Mouse (Mus musculus) ES-E14 (cell line): ENCODE results near the gene Inip. TPM values are rescaled to one million over a fixed set of nuclear protein-coding genes. Genes with fewer than 3 reads are reported as not detected.

Source experiments
- DNase-seq: peaks from one replicate; pipeline ENCODE4 v3.0.0-alpha.2; 2013; ENCODE audit warnings: low read depth, low spot score
- H3K27ac ChIP-seq: 2 replicates; pipeline ENCODE4 v1.5.1; 2012; ENCODE audit warnings: low read depth, mild to moderate bottlenecking, low read length, moderate library complexity, mixed read lengths; ENCODE audit not compliant: poor library complexity, insufficient read depth, severe bottlenecking
- H3K36me3 ChIP-seq: 2 replicates; pipeline ENCODE4 v1.6.1; 2012; ENCODE audit warnings: mild to moderate bottlenecking, low read length, moderate library complexity, mixed read lengths; ENCODE audit not compliant: control insufficient read depth, poor library complexity, insufficient read depth, severe bottlenecking
- H3K4me1 ChIP-seq, 2 experiments: fragments of 150-350 bp in 1 of 2; sonication (generic) in 1 of 2; 2 replicates each; pipeline ENCODE4 v1.6.1; 2012; ENCODE audit warnings: low read length in 2 of 2, mild to moderate bottlenecking in 1 of 2, mixed read lengths in 1 of 2; ENCODE audit not compliant: control insufficient read depth in 2 of 2, insufficient read depth in 2 of 2, poor library complexity in 1 of 2
- H3K4me3 ChIP-seq, 2 experiments: fragments of 150-350 bp in 1 of 2; sonication (generic) in 1 of 2; 2 replicates each; pipeline ENCODE4 v1.5.1; 2012; ENCODE audit warnings: low read length in 2 of 2, low read depth in 1 of 2, mild to moderate bottlenecking in 1 of 2, mixed read lengths in 1 of 2; ENCODE audit not compliant: insufficient read depth in 1 of 2, poor library complexity in 1 of 2, severe bottlenecking in 1 of 2
- H3K9ac ChIP-seq: 2 replicates; pipeline ENCODE4 v1.6.1; 2012; ENCODE audit warnings: low read depth, mild to moderate bottlenecking, low read length, mixed read lengths; ENCODE audit not compliant: poor library complexity, insufficient read depth, severe bottlenecking
- H3K9me3 ChIP-seq: fragments of 150-350 bp; sonication (generic); 2 replicates; pipeline ENCODE4 v1.6.1; 2012; ENCODE audit warnings: low read depth, mild to moderate bottlenecking, low read length; ENCODE audit not compliant: control insufficient read depth, insufficient read depth
- CHD2 ChIP-seq: IDR thresholded peaks from 2 replicates; pipeline ENCODE4 v1.6.1; 2014; ENCODE audit warnings: mild to moderate bottlenecking, low read depth, low read length, inconsistent platforms
- HCFC1 ChIP-seq: IDR thresholded peaks from 2 replicates; pipeline ENCODE4 v1.6.1; 2012; ENCODE audit warnings: low read length, inconsistent platforms, borderline replicate concordance; ENCODE audit not compliant: insufficient read depth
- MAFK ChIP-seq: IDR thresholded peaks from 2 replicates; pipeline ENCODE4 v1.6.1; 2014; ENCODE audit warnings: mild to moderate bottlenecking, low read depth, low read length, inconsistent platforms; ENCODE audit not compliant: insufficient read depth
- ZC3H11A ChIP-seq: IDR thresholded peaks from 2 replicates; pipeline ENCODE4 v1.6.1; 2012; ENCODE audit warnings: low read depth, mild to moderate bottlenecking, inconsistent platforms, low read length, borderline replicate concordance
- ZNF384 ChIP-seq: IDR thresholded peaks from 2 replicates; pipeline ENCODE4 v1.6.1; 2012; ENCODE audit warnings: low read depth, low read length, inconsistent platforms
- in situ Hi-C, 2 experiments: fragments of 600-800 bp; cut with MboI; formaldehyde crosslinking; loops; one replicate each; pipeline ENCODE4 v1.15.1; 2025; ENCODE audit warnings: low sequenced_read_pairs in 2 of 2, inconsistent platforms in 1 of 2; ENCODE audit not compliant: unreplicated experiment in 2 of 2
- total RNA-seq: library from RNA; depleted of rRNA; stranded (reverse); fragments of 300-350 nt; gene quantifications from 2 replicates; pipeline ENCODE4 v1.2.3, GENCODE M21; 2012

The Inip gene
- total RNA-seq, 1 experiment = 31.5 TPM

DNA sequence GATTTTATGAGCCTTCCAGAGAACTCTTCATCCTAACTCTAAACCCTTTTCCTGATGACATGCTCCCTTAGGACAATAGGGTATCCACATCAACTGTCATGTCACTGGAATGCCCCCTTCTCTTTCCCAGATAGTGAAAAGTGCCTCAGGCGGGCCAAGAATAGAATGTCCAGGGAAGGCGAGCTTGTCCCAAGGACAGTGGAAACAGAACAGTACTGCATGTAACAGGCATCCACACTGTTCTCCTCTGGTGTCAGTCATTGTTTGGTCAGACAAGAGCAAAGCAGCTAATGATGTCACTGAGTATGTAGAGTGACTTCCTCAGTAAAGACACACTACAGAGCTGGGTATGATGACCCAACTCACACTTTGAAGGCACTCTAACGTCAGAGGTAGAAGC is 23.6 kb downstream of the Inip start:
- TF ChIP-seq MAFK (no peak), ZNF384 (no peak)
- H3K9me3 ChIP-seq = no peaks in the 10 kb centered on the region
- in situ Hi-C loops = no loop called here
- no peak for DNase-seq
- peaks cover 30% of the 10 kb centered on the region for H3K36me3 ChIP-seq
- no peak overlapping the region for H3K9ac ChIP-seq
- peaks cover 5 to 11% of the 10 kb centered on the region in 2 experiments; a peak in 3 of 4 replicates for H3K4me1 ChIP-seq
- no peak overlapping the region for H3K4me3 ChIP-seq
- H3K27ac ChIP-seq = no peak overlapping the region

DNA sequence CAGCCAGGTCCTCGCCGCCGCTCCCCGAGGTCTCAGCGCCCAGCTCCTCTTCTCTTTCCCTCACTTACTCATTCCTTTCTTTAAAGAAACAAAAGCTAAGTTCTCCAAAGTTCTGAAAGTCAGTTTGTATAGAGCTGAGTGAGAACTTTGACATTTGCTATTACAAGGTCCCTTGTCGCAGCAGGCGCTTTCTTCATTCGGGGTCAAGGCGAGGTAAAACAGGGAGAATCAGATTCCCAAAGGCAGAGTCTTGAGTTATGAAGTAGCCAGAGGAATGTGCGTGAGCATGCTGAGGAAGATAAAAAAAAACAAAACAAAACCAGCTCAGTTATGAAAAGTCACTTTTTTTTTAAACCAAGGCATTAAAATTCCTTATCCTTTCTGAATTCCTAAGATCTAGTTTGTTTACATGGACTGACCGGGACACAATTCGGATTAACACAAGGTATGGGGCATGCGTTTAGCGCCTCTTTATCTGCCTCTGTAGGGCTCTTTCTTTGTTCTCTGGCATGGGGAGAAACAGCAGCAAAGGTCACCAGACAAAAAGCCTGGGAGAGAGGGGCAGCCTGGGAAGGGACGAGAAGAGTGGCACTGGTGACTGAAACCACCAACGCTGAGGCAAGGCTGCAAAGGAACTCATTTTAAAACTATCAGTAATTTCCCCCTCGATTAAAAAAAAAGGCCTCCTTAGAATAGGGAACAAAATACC is 29.1 kb downstream of the Inip start:
- TF ChIP-seq ZC3H11A (no peak), CHD2 (no peak), HCFC1 (no peak), MAFK (no peak), ZNF384 (no peak)
- DNase-seq = no peak
- no peak overlapping the region for H3K27ac ChIP-seq
- no peak overlapping the region for H3K4me3 ChIP-seq
- H3K36me3 ChIP-seq = peaks cover 39% of the 10 kb centered on the region
- H3K4me1 ChIP-seq = peaks cover 0 to 2% of the 10 kb centered on the region in 2 experiments; a peak in 1 of 4 replicates
- in situ Hi-C loops = no loop called here
- H3K9me3 ChIP-seq = no peaks in the 10 kb centered on the region
- H3K9ac ChIP-seq = no peak overlapping the region

DNA sequence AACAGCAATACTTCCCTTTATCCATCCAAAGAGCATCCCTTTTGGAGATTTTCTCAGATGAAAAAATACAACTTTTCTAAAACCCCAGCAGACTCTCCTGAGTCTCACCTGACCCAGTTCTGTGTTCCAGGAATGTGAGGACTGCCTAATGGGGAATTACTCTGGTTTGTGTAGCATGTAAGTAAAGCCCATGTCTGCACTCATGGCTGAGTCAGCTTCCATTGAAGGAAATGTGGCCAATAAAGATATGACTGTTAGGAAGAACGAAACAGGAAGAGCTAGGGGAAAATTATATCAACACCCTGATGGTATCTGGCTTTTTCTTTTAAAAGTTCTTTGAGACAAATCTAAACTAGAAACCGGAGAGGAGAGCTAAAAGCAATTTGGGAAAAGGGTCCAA is 33.7 kb downstream of the Inip start:
- Histone ChIP-seq H3K4me1 (peaks cover 0 to 5% of the 10 kb centered on the region in 2 experiments; a peak in 1 of 4 replicates), H3K9me3 (no peaks in the 10 kb centered on the region), H3K9ac (no peak overlapping the region), H3K27ac (no peak overlapping the region), H3K36me3 (peaks cover 20% of the 10 kb centered on the region), H3K4me3 (no peak overlapping the region)
- TF ChIP-seq ZC3H11A (no peak), CHD2 (no peak), ZNF384 (no peak), MAFK (no peak), HCFC1 (no peak)
- DNase-seq = no peak
- in situ Hi-C loops = no loop called here

DNA sequence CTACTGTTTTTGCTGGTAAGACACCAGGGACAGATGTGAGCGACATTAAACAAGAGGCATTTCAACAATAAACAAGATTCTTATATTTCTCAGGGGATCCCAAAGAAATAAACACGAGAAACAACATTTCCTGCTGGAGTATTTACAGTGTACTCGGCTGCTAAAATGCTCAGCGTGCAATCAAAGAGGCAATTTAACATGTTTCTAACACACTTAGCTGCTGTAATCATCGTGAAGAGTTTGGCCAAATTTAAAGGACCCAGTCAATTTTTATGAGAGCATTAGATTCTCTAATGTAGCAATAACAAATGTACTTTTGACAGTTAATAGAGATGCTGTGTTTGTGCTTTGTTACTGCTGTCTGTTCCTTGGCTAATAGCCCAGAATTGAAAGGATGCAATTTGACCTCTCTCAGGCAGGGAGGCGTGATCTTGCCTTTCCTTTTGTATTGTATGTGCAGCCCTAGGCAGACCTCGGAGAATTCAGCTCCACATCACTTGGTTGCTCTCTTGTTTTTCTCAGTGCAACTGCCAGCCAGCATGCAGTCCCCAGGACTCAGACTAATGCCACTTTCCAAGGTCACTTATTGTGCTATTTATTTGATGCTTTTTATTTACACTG is 35.9 kb downstream of the Inip start:
- TF ChIP-seq MAFK (no peak), HCFC1 (no peak), CHD2 (no peak), ZNF384 (no peak), ZC3H11A (no peak)
- Histone ChIP-seq H3K9ac (no peak overlapping the region), H3K4me3 (no peak overlapping the region), H3K27ac (no peak overlapping the region), H3K4me1 (peaks cover 0 to 3% of the 10 kb centered on the region in 2 experiments; a peak in 1 of 4 replicates), H3K36me3 (peaks cover 8% of the 10 kb centered on the region), H3K9me3 (no peaks in the 10 kb centered on the region)
- DNase-seq = no peak
- in situ Hi-C loops = no loop called here
